Mouse (Mus musculus) bone marrow, adult 2 months (tissue): Measurements from ENCODE around the gene Foxo1. TPM values are rescaled to one million over a fixed set of nuclear protein-coding genes. Genes with fewer than 3 reads are reported as not detected.

ENCODE experiments used
- H3K27ac ChIP-seq: fragments of 200-500 bp; 2 replicates; pipeline ENCODE4 v1.5.1; 2012; ENCODE audit warnings: low read depth, mild to moderate bottlenecking, control low read depth, inconsistent platforms, low read length; ENCODE audit not compliant: control insufficient read depth, poor library complexity, insufficient read depth
- H3K4me1 ChIP-seq: fragments of 200-500 bp; 2 replicates; pipeline ENCODE4 v1.6.1; 2011; ENCODE audit warnings: low read length; ENCODE audit not compliant: control insufficient read depth, insufficient read depth
- H3K4me3 ChIP-seq: fragments of 200-500 bp; replicated peaks from 2 replicates; pipeline ENCODE3; 2011; ENCODE audit warnings: mild to moderate bottlenecking, low read depth, low read length, control low read depth; ENCODE audit not compliant: control insufficient read depth
- CTCF ChIP-seq: fragments of 200-500 bp; IDR thresholded peaks from 2 replicates; pipeline ENCODE4 v1.5.1; 2011; ENCODE audit warnings: low read length, control low read depth; ENCODE audit not compliant: control insufficient read depth, insufficient read depth
- POLR2A ChIP-seq: fragments of 200-500 bp; IDR thresholded peaks from 2 replicates; pipeline ENCODE4 v1.6.1; 2011; ENCODE audit warnings: low read depth, mild to moderate bottlenecking, control low read depth, low read length, borderline replicate concordance; ENCODE audit not compliant: control insufficient read depth
- WGBS: fragments of 180-500 bp; shearing (Covaris S2); methylation state at CpG from one replicate; pipeline ENCODE4 v1.1.7; 2018; 5-methylcytosine and 5-hydroxymethylcytosine counted together
- polyA plus RNA-seq: library from polyadenylated mRNA; stranded (reverse); fragments of >200 nt; gene quantifications from 2 replicates; pipeline ENCODE4 v1.2.4, GENCODE M21; 2011; ENCODE audit warnings: low replicate concordance; ENCODE audit not compliant: missing spikeins, insufficient read depth, insufficient read length

The Foxo1 gene
- polyA plus RNA-seq, 1 experiment: 6.3 TPM

- no peak overlapping the region for H3K4me3 ChIP-seq
- no peak for TF ChIP-seq POLR2A
- peak; percentile 88 for TF ChIP-seq CTCF
- WGBS: 52% methylated on average over 13 of the region's 13 CpGs
Measured at GRCm38 (mm10) chr3:52262431-52263161, 5.5 kb upstream of the Foxo1 start.

GRCm38 (mm10) chr3:52264354-52264753, 3.8 kb upstream of the Foxo1 start:
- no peak for TF ChIP-seq POLR2A
- TF ChIP-seq CTCF: no peak
- H3K4me1 ChIP-seq: no peaks in the 10 kb centered on the region
- H3K27ac ChIP-seq: no peak overlapping the region
- no peak overlapping the region for H3K4me3 ChIP-seq
- WGBS: 82% methylated on average over 8 of the region's 8 CpGs

More at GRCm38 (mm10) chr3:52262431-52263161, 5.5 kb upstream of the Foxo1 start:
- H3K27ac ChIP-seq: no peak overlapping the region
- H3K4me1 ChIP-seq: no peaks in the 10 kb centered on the region

- Histone ChIP-seq H3K27ac (no peak overlapping the region), H3K4me3 (no peak overlapping the region), H3K4me1 (no peaks in the 10 kb centered on the region; the same call in 1 of the 2 replicates)
- no peak for TF ChIP-seq POLR2A
- no peak for TF ChIP-seq CTCF
- 38% methylated on average over 17 of the region's 17 CpGs for WGBS
Measured at GRCm38 (mm10) chr3:52266606-52267160, 1.5 kb upstream of the Foxo1 start.

- H3K4me3 ChIP-seq: peak overlapping the region; percentile 72
- H3K27ac ChIP-seq: peak overlapping the region; percentile 86
- WGBS: under 1% methylated on average over 15 of the region's 15 CpGs
- TF ChIP-seq POLR2A (no peak), CTCF (no peak)
- H3K4me1 ChIP-seq: no peaks in the 10 kb centered on the region; the same call in 1 of the 2 replicates
Measured at GRCm38 (mm10) chr3:52267293-52267651, 864 bp upstream of the Foxo1 start.

- peak overlapping the region; percentile 98 for H3K27ac ChIP-seq
- WGBS: under 1% methylated on average over 40 of the region's 40 CpGs
- H3K4me1 ChIP-seq: no peaks in the 10 kb centered on the region; the same call in 1 of the 2 replicates
- peak overlapping the region; percentile 72 for H3K4me3 ChIP-seq
- no peak for TF ChIP-seq CTCF
Measured at GRCm38 (mm10) chr3:52268487-52268736, 276 bp downstream of the Foxo1 start.

GRCm38 (mm10) chr3:52268737-52269513, 789 bp downstream of the Foxo1 start:
- Histone ChIP-seq H3K4me3 (peak overlapping the region; percentile 72), H3K27ac (peak overlapping the region; percentile 98), H3K4me1 (peaks cover 2% of the 10 kb centered on the region)
- under 1% methylated on average over 89 of the region's 89 CpGs for WGBS
- TF ChIP-seq CTCF: no peak
- TF ChIP-seq POLR2A: no peak

- Histone ChIP-seq H3K4me3 (peak overlapping the region; percentile 72), H3K27ac (peak overlapping the region; percentile 59), H3K4me1 (peaks cover 2% of the 10 kb centered on the region)
- TF ChIP-seq CTCF (no peak), POLR2A (peak; percentile 35; the same call in 1 of the 2 replicates)
- 1% methylated on average over 55 of the region's 55 CpGs for WGBS
Measured at GRCm38 (mm10) chr3:52269514-52270351, 1.6 kb downstream of the Foxo1 start.

- H3K27ac ChIP-seq: no peak overlapping the region
- WGBS: 29% methylated on average over 3 of the region's 3 CpGs
- TF ChIP-seq POLR2A (no peak), CTCF (no peak)
Measured at GRCm38 (mm10) chr3:52270511-52270910, 2.4 kb downstream of the Foxo1 start.

More at GRCm38 (mm10) chr3:52270511-52270910, 2.4 kb downstream of the Foxo1 start:
- peaks cover 2% of the 10 kb centered on the region for H3K4me1 ChIP-seq
- H3K4me3 ChIP-seq: peak overlapping the region; percentile 72
